Mouse (Mus musculus) kidney, adult 2 months (tissue): ENCODE measurements around the gene Dnal4. TPM values are rescaled to one million over a fixed set of nuclear protein-coding genes. Genes with fewer than 3 reads are reported as not detected.

ENCODE experiments used
- DNase-seq: peaks from one replicate; pipeline ENCODE4 v3.0.0; 2021
- H3K27ac ChIP-seq: fragments of 200-500 bp; 2 replicates; pipeline ENCODE4 v1.5.1; 2012; ENCODE audit warnings: low read depth, low read length, control low read depth, inconsistent platforms; ENCODE audit not compliant: insufficient read depth
- H3K27me3 ChIP-seq: fragments of 200-500 bp; replicated peaks from 2 replicates; pipeline ENCODE4 v1.6.1; 2012; ENCODE audit warnings: mild to moderate bottlenecking, moderate library complexity, low read length, inconsistent platforms; ENCODE audit not compliant: control insufficient read depth, insufficient read depth
- H3K36me3 ChIP-seq: fragments of 200-500 bp; 2 replicates; pipeline ENCODE4 v1.6.1; 2012; ENCODE audit warnings: mild to moderate bottlenecking, moderate library complexity, low read length, inconsistent platforms; ENCODE audit not compliant: control insufficient read depth, insufficient read depth
- H3K4me1 ChIP-seq: fragments of 200-500 bp; 2 replicates; pipeline ENCODE4 v1.6.1; 2011; ENCODE audit warnings: low read length; ENCODE audit not compliant: control insufficient read depth, insufficient read depth
- H3K4me3 ChIP-seq: fragments of 200-500 bp; 2 replicates; pipeline ENCODE4 v1.5.1; 2011; ENCODE audit warnings: mild to moderate bottlenecking, low read depth, low read length, control low read depth; ENCODE audit not compliant: insufficient read depth
- CTCF ChIP-seq: fragments of 200-500 bp; conservative IDR thresholded peaks from 2 replicates; pipeline ENCODE4 v1.5.1; 2011; ENCODE audit warnings: low read depth, mild to moderate bottlenecking, control low read depth, low read length, moderate library complexity, mixed read lengths; ENCODE audit not compliant: insufficient read depth, insufficient read length
- POLR2A ChIP-seq: fragments of 200-500 bp; IDR thresholded peaks from one replicate; pipeline ENCODE4 v1.6.1; 2011; ENCODE audit warnings: low read depth, low read length, control low read depth
- WGBS: fragments of 180-500 bp; shearing (Covaris S2); methylation state at CpG from one replicate; pipeline ENCODE4 v1.1.7; 2018; 5-methylcytosine and 5-hydroxymethylcytosine counted together
- polyA plus RNA-seq: library from polyadenylated mRNA; depleted of rRNA; stranded (reverse); fragments of >200 nt; gene quantifications from 2 replicates; pipeline ENCODE4 v1.2.3, GENCODE M21; 2012; rRNA removed

Gene Dnal4
- polyA plus RNA-seq, 1 experiment, result 54.3 TPM

DNA sequence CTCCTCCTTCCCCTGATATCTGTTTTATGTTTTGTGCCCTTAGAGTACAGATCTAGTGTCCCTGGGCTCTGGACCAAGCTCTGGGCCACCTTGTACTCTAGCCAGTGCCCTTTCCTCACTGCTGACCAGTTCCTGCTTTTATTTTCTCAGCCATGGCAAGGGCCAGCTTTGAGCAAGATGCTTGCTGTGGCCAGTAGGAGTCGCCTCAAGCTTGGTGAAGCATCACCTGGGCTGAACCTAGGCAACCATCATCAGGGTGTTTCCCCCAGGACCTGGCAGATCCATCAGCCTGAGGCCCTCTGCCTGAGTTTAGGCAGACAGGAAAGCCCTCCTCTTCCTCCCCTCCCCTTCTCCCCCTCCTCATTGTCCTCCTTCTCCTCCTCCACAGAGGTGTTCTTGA is 54.2 kb downstream of the Dnal4 start:
- peak; percentile 87 for TF ChIP-seq CTCF
- no peak for TF ChIP-seq POLR2A
- H3K4me3 ChIP-seq, result no peak overlapping the region
- H3K36me3 ChIP-seq, result no peaks in the 10 kb centered on the region; the same call in 1 of the 2 replicates
- 40% methylated on average over 1 of the region's 1 CpGs for WGBS
- H3K4me1 ChIP-seq, result no peaks in the 10 kb centered on the region
- H3K27ac ChIP-seq, result no peak overlapping the region
- DNase-seq, result peak; percentile 70
- H3K27me3 ChIP-seq, result no peaks in the 10 kb centered on the region

DNA sequence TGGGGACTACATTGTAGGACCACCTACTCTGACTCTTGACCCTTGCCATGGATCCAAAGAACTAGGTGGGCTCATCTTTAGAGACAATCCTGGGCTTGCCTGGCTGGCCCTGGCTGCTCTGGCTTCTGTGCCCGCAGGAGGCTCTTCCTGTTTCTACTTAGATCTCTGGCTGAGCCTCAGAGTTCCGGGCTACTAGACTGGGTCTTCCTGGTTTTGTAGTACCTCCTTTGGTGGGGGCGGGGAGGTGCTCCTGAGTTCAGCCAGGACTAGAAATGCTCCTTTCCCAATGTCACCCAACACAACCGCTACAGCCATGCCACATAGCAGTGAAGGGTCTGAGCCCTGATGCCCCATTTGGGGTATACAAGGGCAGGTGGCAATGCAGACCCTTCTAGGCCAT is 56.9 kb downstream of the Dnal4 start:
- TF ChIP-seq POLR2A, result no peak
- TF ChIP-seq CTCF, result no peak
- no peaks in the 10 kb centered on the region; the same call in 1 of the 2 replicates for H3K36me3 ChIP-seq
- H3K4me3 ChIP-seq, result no peak overlapping the region
- H3K27me3 ChIP-seq, result no peaks in the 10 kb centered on the region
- H3K27ac ChIP-seq, result no peak overlapping the region
- DNase-seq, result no peak
- H3K4me1 ChIP-seq, result no peaks in the 10 kb centered on the region
- WGBS, result 65% methylated on average over 4 of the region's 4 CpGs

DNA sequence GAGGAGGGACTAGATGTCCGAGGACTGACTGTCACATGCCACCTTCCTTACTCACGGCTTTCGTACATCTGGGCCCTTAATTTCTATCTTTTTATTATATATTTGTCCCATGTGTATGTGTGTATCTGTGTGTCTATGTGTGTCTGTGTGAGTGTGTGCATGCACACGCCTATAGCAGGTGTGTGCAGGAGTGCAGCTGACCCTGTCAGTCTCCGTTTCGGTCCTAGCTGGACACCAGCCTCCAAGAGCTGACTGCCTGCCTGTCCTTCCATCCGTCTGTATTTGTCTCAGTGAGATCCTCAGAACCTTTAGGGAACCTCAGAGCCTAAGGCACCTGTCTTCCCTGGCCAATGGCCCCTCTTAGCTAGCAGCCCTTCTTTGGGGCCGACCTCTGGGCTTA is 57.4 kb downstream of the Dnal4 start:
- H3K27ac ChIP-seq, result no peak overlapping the region
- DNase-seq, result no peak
- no peaks in the 10 kb centered on the region for H3K27me3 ChIP-seq
- TF ChIP-seq CTCF, result no peak
- no peak for TF ChIP-seq POLR2A
- H3K4me1 ChIP-seq, result no peaks in the 10 kb centered on the region
- no peaks in the 10 kb centered on the region; the same call in 1 of the 2 replicates for H3K36me3 ChIP-seq
- no peak overlapping the region for H3K4me3 ChIP-seq
- WGBS, result 90% methylated on average over 8 of the region's 8 CpGs

DNA sequence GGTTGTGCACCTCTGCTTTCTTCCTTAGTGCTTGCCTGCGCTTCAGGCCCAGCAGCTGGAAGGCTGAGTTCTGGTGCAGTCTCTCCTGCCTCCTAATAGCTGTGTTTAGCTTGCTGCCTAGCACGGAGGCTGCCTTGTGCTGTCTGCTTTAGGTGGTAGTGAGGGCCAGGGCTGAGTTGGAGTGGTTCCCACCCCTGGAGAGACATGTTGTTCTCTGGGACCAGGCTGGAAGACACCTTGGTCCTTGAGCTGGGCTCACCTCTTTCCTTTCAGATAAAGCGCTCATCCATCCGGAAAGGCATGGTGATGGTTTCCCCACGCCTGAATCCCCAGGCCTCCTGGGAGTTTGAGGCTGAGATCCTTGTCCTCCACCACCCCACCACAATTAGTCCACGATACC is 60.9 kb downstream of the Dnal4 start:
- no peaks in the 10 kb centered on the region for H3K4me1 ChIP-seq
- TF ChIP-seq CTCF (no peak), POLR2A (no peak)
- H3K27me3 ChIP-seq, result no peaks in the 10 kb centered on the region
- DNase-seq, result no peak
- no peaks in the 10 kb centered on the region; the same call in 1 of the 2 replicates for H3K36me3 ChIP-seq
- WGBS, result 92% methylated on average over 6 of the region's 6 CpGs
- no peak overlapping the region for H3K4me3 ChIP-seq
- no peak overlapping the region for H3K27ac ChIP-seq

DNA sequence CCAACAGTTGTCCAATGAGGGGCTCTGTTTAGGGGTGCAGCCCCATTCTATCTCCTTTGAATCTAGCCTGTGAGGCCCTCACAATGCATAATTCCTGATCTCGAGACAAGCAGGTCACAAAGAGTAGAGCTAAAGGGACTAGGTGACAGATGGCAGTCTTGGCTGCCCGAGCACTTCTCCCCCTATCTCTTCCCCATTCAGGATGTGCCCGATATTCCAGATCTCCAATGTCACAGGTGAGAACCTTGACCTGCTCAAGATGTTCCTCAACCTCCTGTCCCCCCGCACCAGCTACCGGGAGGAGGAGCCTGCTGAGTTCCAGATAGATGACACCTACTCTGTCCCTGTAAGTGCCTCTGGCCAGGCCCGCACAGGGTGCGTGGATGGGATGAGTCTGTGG is 62.0 kb downstream of the Dnal4 start:
- 94% methylated on average over 7 of the region's 7 CpGs for WGBS
- TF ChIP-seq POLR2A (no peak), CTCF (no peak)
- Histone ChIP-seq H3K27me3 (no peaks in the 10 kb centered on the region), H3K4me1 (no peaks in the 10 kb centered on the region), H3K27ac (no peak overlapping the region), H3K36me3 (no peaks in the 10 kb centered on the region; the same call in 1 of the 2 replicates), H3K4me3 (no peak overlapping the region)
- no peak for DNase-seq

Other genes starting within 250 kb of the Dnal4 start
- 148 and 160 TPM in 2 replicates for gene Ddx17, start 231.1 kb downstream of the Dnal4 start, polyA plus RNA-seq
- 0.12 TPM in 1 of 2 replicates, not detected in the other for gene Dmc1, start 172.7 kb downstream of the Dnal4 start, polyA plus RNA-seq
- 1.3 and 1.5 TPM in 2 replicates for gene Fam227a, start 118.9 kb downstream of the Dnal4 start, polyA plus RNA-seq
- gene Cby1, start 118.7 kb downstream of the Dnal4 start, polyA plus RNA-seq, result 12.0 and 15.1 TPM in 2 replicates
- 38.2 and 52.5 TPM in 2 replicates for gene Tomm22, start 107.0 kb downstream of the Dnal4 start, polyA plus RNA-seq
- gene Josd1, start 89.9 kb downstream of the Dnal4 start, polyA plus RNA-seq, result 19.5 and 19.9 TPM in 2 replicates
- 29.9 and 35.3 TPM in 2 replicates for gene Gtpbp1, start 87.0 kb downstream of the Dnal4 start, polyA plus RNA-seq
- 31.5 and 31.9 TPM in 2 replicates for gene Sun2, start 35.3 kb downstream of the Dnal4 start, polyA plus RNA-seq
- gene Nptxr, start 26.9 kb upstream of the Dnal4 start, polyA plus RNA-seq, result 2.0 and 2.1 TPM in 2 replicates
- 0.62 TPM in 1 of 2 replicates, not detected in the other for gene Npcd, start 56.4 kb upstream of the Dnal4 start, polyA plus RNA-seq
- 49.5 and 62.1 TPM in 2 replicates for gene Cbx6, start 56.8 kb upstream of the Dnal4 start, polyA plus RNA-seq
- 9.5 and 13.4 TPM in 2 replicates for gene Apobec3, start 113.8 kb upstream of the Dnal4 start, polyA plus RNA-seq
- gene Cbx7, start 193.3 kb upstream of the Dnal4 start, polyA plus RNA-seq, result 41.3 and 44.1 TPM in 2 replicates
- 32.2 and 33.4 TPM in 2 replicates for gene Pdgfb, start 237.1 kb upstream of the Dnal4 start, polyA plus RNA-seq